Mouse (Mus musculus): ENCODE measurements at regions not wholly inside any gene's neighbourhood (a gene's known extent, or its start where the extent isn't known, plus 50 kb on each side); places are given as distances from the start of the nearest gene placed in this dataset.
A peak's percentile ranks its signal among the peaks of the same experiment; 100 is the strongest.

- WGBS = 83% methylated on average over 2 of the region's 2 CpGs
- no peak for ATAC-seq (replicated peaks; ENCODE audit: insufficient number of reproducible peaks, low FRiP score, low TSS enrichment, low read depth)
Observed at GRCm38 (mm10) chr3:118248768-118249167, 313.2 kb upstream of the Dpyd start.

GRCm38 (mm10) chr3:118275917-118276316 lies 286.0 kb upstream of the Dpyd start:
- Histone ChIP-seq H3K27me3 (ENCODE audit: control insufficient read depth, insufficient read depth, low read length) (no peaks in the 10 kb centered on the region), H3K36me3 (replicated peaks; ENCODE audit: control insufficient read depth, insufficient read depth, low read depth, low read length) (no peaks in the 10 kb centered on the region), H3K9ac (replicated peaks; ENCODE audit: low read length) (no peak overlapping the region), H3K27ac (replicated peaks; ENCODE audit: low read depth, low read length) (no peak overlapping the region), H3K9me3 (replicated peaks; ENCODE audit: control insufficient read depth, low read length) (no peaks in the 10 kb centered on the region), H3K4me1 (ENCODE audit: control insufficient read depth, insufficient read depth, low read length) (no peaks in the 10 kb centered on the region), H3K4me2 (ENCODE audit: low read depth, low read length) (no peak overlapping the region), H3K4me3 (ENCODE audit: low read depth, low read length) (no peak overlapping the region)
- DNase-seq (ENCODE audit: low spot score) = no peak
- no peak for ATAC-seq (replicated peaks; ENCODE audit: insufficient number of reproducible peaks, low FRiP score, low TSS enrichment, low read depth)

More at GRCm38 (mm10) chr3:118248768-118249167, 313.2 kb upstream of the Dpyd start:
- Histone ChIP-seq H3K9ac (replicated peaks; ENCODE audit: low read length) (no peak overlapping the region), H3K27ac (replicated peaks; ENCODE audit: low read depth, low read length) (no peak overlapping the region), H3K4me1 (ENCODE audit: control insufficient read depth, insufficient read depth, low read length) (no peaks in the 10 kb centered on the region), H3K27me3 (ENCODE audit: control insufficient read depth, insufficient read depth, low read length) (no peaks in the 10 kb centered on the region), H3K9me3 (replicated peaks; ENCODE audit: control insufficient read depth, low read length) (no peaks in the 10 kb centered on the region), H3K4me2 (ENCODE audit: low read depth, low read length) (no peak overlapping the region), H3K36me3 (replicated peaks; ENCODE audit: control insufficient read depth, insufficient read depth, low read depth, low read length) (no peaks in the 10 kb centered on the region), H3K4me3 (ENCODE audit: low read depth, low read length) (no peak overlapping the region)
- DNase-seq (ENCODE audit: low spot score) = peak; percentile 13

- no peak overlapping the region for H3K27ac ChIP-seq (replicated peaks; ENCODE audit: low read depth, low read length)
- no peak for DNase-seq (ENCODE audit: low spot score)
- H3K36me3 ChIP-seq (replicated peaks; ENCODE audit: control insufficient read depth, insufficient read depth, low read depth, low read length) = no peaks in the 10 kb centered on the region
- H3K4me1 ChIP-seq (ENCODE audit: control insufficient read depth, insufficient read depth, low read length) = no peaks in the 10 kb centered on the region
- ATAC-seq (replicated peaks; ENCODE audit: insufficient number of reproducible peaks, low FRiP score, low TSS enrichment, low read depth) = no peak
- no peaks in the 10 kb centered on the region for H3K9me3 ChIP-seq (replicated peaks; ENCODE audit: control insufficient read depth, low read length)
- H3K9ac ChIP-seq (replicated peaks; ENCODE audit: low read length) = no peak overlapping the region
- 76% methylated on average over 5 of the region's 5 CpGs for WGBS
- H3K4me3 ChIP-seq (ENCODE audit: low read depth, low read length) = no peak overlapping the region
- no peak overlapping the region for H3K4me2 ChIP-seq (ENCODE audit: low read depth, low read length)
- H3K27me3 ChIP-seq (ENCODE audit: control insufficient read depth, insufficient read depth, low read length) = no peaks in the 10 kb centered on the region
Observed at GRCm38 (mm10) chr3:118278274-118278673, 283.7 kb upstream of the Dpyd start.

GRCm38 (mm10) chr3:118286946-118287345 lies 275.0 kb upstream of the Dpyd start:
- Histone ChIP-seq H3K27ac (replicated peaks; ENCODE audit: low read depth, low read length) (no peak overlapping the region), H3K27me3 (ENCODE audit: control insufficient read depth, insufficient read depth, low read length) (no peaks in the 10 kb centered on the region), H3K9ac (replicated peaks; ENCODE audit: low read length) (no peak overlapping the region), H3K4me2 (ENCODE audit: low read depth, low read length) (no peak overlapping the region), H3K4me1 (ENCODE audit: control insufficient read depth, insufficient read depth, low read length) (no peaks in the 10 kb centered on the region), H3K9me3 (replicated peaks; ENCODE audit: control insufficient read depth, low read length) (no peaks in the 10 kb centered on the region), H3K36me3 (replicated peaks; ENCODE audit: control insufficient read depth, insufficient read depth, low read depth, low read length) (no peaks in the 10 kb centered on the region), H3K4me3 (ENCODE audit: low read depth, low read length) (no peak overlapping the region)
- 72% methylated on average over 3 of the region's 3 CpGs for WGBS
- DNase-seq (ENCODE audit: low spot score) (no peak), ATAC-seq (replicated peaks; ENCODE audit: insufficient number of reproducible peaks, low FRiP score, low TSS enrichment, low read depth) (no peak)

GRCm38 (mm10) chr3:118325111-118325510 lies 236.8 kb upstream of the Dpyd start:
- 66% methylated on average over 5 of the region's 5 CpGs for WGBS
- no peak overlapping the region for H3K4me3 ChIP-seq (ENCODE audit: low read depth, low read length)
- no peak overlapping the region for H3K4me2 ChIP-seq (ENCODE audit: low read depth, low read length)
- H3K27ac ChIP-seq (replicated peaks; ENCODE audit: low read depth, low read length) = no peak overlapping the region
- H3K36me3 ChIP-seq (replicated peaks; ENCODE audit: control insufficient read depth, insufficient read depth, low read depth, low read length) = no peaks in the 10 kb centered on the region
- no peaks in the 10 kb centered on the region for H3K4me1 ChIP-seq (ENCODE audit: control insufficient read depth, insufficient read depth, low read length)
- no peaks in the 10 kb centered on the region for H3K9me3 ChIP-seq (replicated peaks; ENCODE audit: control insufficient read depth, low read length)
- DNase-seq (ENCODE audit: low spot score) (no peak), ATAC-seq (replicated peaks; ENCODE audit: insufficient number of reproducible peaks, low FRiP score, low TSS enrichment, low read depth) (no peak)
- H3K27me3 ChIP-seq (ENCODE audit: control insufficient read depth, insufficient read depth, low read length) = no peaks in the 10 kb centered on the region
- no peak overlapping the region for H3K9ac ChIP-seq (replicated peaks; ENCODE audit: low read length)

- Histone ChIP-seq H3K4me2 (ENCODE audit: low read depth, low read length) (no peak overlapping the region), H3K4me3 (ENCODE audit: low read depth, low read length) (no peak overlapping the region), H3K36me3 (replicated peaks; ENCODE audit: control insufficient read depth, insufficient read depth, low read depth, low read length) (no peaks in the 10 kb centered on the region), H3K9ac (replicated peaks; ENCODE audit: low read length) (no peak overlapping the region), H3K4me1 (ENCODE audit: control insufficient read depth, insufficient read depth, low read length) (no peaks in the 10 kb centered on the region), H3K9me3 (replicated peaks; ENCODE audit: control insufficient read depth, low read length) (no peaks in the 10 kb centered on the region), H3K27me3 (ENCODE audit: control insufficient read depth, insufficient read depth, low read length) (no peaks in the 10 kb centered on the region), H3K27ac (replicated peaks; ENCODE audit: low read depth, low read length) (no peak overlapping the region)
- WGBS = 92% methylated on average over 2 of the region's 2 CpGs
- ATAC-seq (replicated peaks; ENCODE audit: insufficient number of reproducible peaks, low FRiP score, low TSS enrichment, low read depth) (no peak), DNase-seq (ENCODE audit: low spot score) (no peak)
Observed at GRCm38 (mm10) chr3:118328237-118328636, 233.7 kb upstream of the Dpyd start.

GRCm38 (mm10) chr3:118329132-118329674 lies 232.7 kb upstream of the Dpyd start:
- 87% methylated on average over 5 of the region's 5 CpGs for WGBS
- Histone ChIP-seq H3K9ac (replicated peaks; ENCODE audit: low read length) (no peak overlapping the region), H3K4me3 (ENCODE audit: low read depth, low read length) (no peak overlapping the region), H3K9me3 (replicated peaks; ENCODE audit: control insufficient read depth, low read length) (no peaks in the 10 kb centered on the region), H3K27ac (replicated peaks; ENCODE audit: low read depth, low read length) (no peak overlapping the region), H3K27me3 (ENCODE audit: control insufficient read depth, insufficient read depth, low read length) (no peaks in the 10 kb centered on the region), H3K36me3 (replicated peaks; ENCODE audit: control insufficient read depth, insufficient read depth, low read depth, low read length) (no peaks in the 10 kb centered on the region), H3K4me2 (ENCODE audit: low read depth, low read length) (no peak overlapping the region), H3K4me1 (ENCODE audit: control insufficient read depth, insufficient read depth, low read length) (no peaks in the 10 kb centered on the region)
- ATAC-seq (replicated peaks; ENCODE audit: insufficient number of reproducible peaks, low FRiP score, low TSS enrichment, low read depth) (no peak), DNase-seq (ENCODE audit: low spot score) (no peak)

- ATAC-seq (replicated peaks; ENCODE audit: insufficient number of reproducible peaks, low FRiP score, low TSS enrichment, low read depth) (no peak), DNase-seq (ENCODE audit: low spot score) (no peak)
- H3K9me3 ChIP-seq (replicated peaks; ENCODE audit: control insufficient read depth, low read length) = no peaks in the 10 kb centered on the region
- H3K36me3 ChIP-seq (replicated peaks; ENCODE audit: control insufficient read depth, insufficient read depth, low read depth, low read length) = no peaks in the 10 kb centered on the region
- no peak overlapping the region for H3K4me2 ChIP-seq (ENCODE audit: low read depth, low read length)
- H3K4me3 ChIP-seq (ENCODE audit: low read depth, low read length) = no peak overlapping the region
- 61% methylated on average over 2 of the region's 2 CpGs for WGBS
- H3K4me1 ChIP-seq (ENCODE audit: control insufficient read depth, insufficient read depth, low read length) = no peaks in the 10 kb centered on the region
- no peak overlapping the region for H3K27ac ChIP-seq (replicated peaks; ENCODE audit: low read depth, low read length)
- H3K27me3 ChIP-seq (ENCODE audit: control insufficient read depth, insufficient read depth, low read length) = no peaks in the 10 kb centered on the region
- no peak overlapping the region for H3K9ac ChIP-seq (replicated peaks; ENCODE audit: low read length)
Observed at GRCm38 (mm10) chr3:118331559-118331958, 230.4 kb upstream of the Dpyd start.
